Mouse (Mus musculus): ENCODE measurements around the gene Olfr1396.
"Not testable (repeated sequence)": the region's sequence is repeated elsewhere in the genome, so short reads cannot be mapped to it uniquely, and the experiment has no call there.

The Olfr1396 gene

GRCm38 (mm10) chr11:49091171-49091570, 23.5 kb downstream of the Olfr1396 start:
- in situ Hi-C loops (cut with MboI, MseI): loop anchor here (25.0 kb wide), 1 partner anchor 1846 kb away; the partner anchor contains the start of genes 4933414I15Rik and Zfp354b

GRCm38 (mm10) chr11:49090551-49090950, 24.1 kb downstream of the Olfr1396 start:
- in situ Hi-C loops (cut with MboI, MseI): loop anchor here (25.0 kb wide), 1 partner anchor 1847 kb away; the partner anchor contains the start of genes 4933414I15Rik and Zfp354b

GRCm38 (mm10) chr11:49089735-49090507, 24.8 kb downstream of the Olfr1396 start:
- in situ Hi-C loops (cut with MboI, MseI): loop anchor here (10.0 to 25.0 kb wide), 2 partner anchors 105 to 1847 kb away; partner anchors contain the start of genes 4933414I15Rik and Zfp354b

GRCm38 (mm10) chr11:49088990-49089652, 25.6 kb downstream of the Olfr1396 start:
- in situ Hi-C loops (cut with MboI, MseI): loop anchor here (10.0 to 25.0 kb wide), 2 partner anchors 104 to 1848 kb away; partner anchors contain the start of genes 4933414I15Rik and Zfp354b

DNA sequence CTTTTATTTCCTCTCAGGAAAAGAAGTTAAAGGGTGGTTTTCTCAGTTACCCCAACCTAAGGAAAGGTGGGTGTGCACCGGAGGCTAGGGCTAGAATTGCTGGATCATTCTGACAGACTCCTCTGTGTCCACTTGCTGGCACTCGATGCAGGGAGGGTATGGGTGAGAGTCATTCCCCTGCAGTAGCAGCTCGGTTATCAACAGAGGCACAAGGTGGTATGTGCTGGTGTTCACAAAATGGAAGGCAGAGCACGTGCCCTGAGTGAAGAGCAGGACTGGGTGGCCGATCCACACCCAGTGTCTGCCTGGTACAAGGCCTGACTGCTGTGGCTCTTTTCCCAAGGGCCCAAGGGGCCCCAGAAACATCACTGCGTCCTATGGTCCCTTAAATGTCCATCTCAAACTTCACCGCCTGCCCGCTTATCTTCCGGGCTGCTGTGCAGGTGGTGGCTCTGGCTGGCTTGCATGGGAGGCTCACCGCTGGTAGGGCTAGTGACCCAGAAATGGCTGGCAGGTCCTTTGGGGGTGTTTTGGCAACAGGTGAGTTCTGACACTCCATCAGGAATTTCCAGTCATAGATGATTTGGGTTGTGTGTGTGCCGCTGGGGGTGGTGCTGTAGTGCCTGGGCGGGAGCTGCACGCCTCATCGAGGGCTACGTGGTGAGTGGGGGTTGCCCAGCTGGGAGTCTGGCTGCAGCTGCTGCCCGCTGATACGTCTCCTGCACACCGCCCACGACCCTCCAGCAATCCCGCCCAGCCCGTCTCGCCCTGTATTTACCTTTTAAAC, 26.7 kb downstream of the Olfr1396 start:
- in situ Hi-C loops (cut with MboI, MseI): loop anchor here (10.0 to 25.0 kb wide), 2 partner anchors 103 to 1849 kb away; partner anchors contain the start of genes 4933414I15Rik and Zfp354b

GRCm38 (mm10) chr11:49086858-49087361, 27.8 kb downstream of the Olfr1396 start:
- in situ Hi-C loops (cut with MboI, MseI): loop anchor here (10.0 to 25.0 kb wide), 2 partner anchors 102 to 1850 kb away; partner anchors contain the start of genes 4933414I15Rik and Zfp354b

- in situ Hi-C loops (cut with MboI, MseI): loop anchor here (10.0 to 25.0 kb wide), 2 partner anchors 100 to 1852 kb away; partner anchors contain the start of genes 4933414I15Rik and Zfp354b
These were observed 29.8 kb downstream of the Olfr1396 start for GRCm38 (mm10) chr11:49084875-49085274.

DNA sequence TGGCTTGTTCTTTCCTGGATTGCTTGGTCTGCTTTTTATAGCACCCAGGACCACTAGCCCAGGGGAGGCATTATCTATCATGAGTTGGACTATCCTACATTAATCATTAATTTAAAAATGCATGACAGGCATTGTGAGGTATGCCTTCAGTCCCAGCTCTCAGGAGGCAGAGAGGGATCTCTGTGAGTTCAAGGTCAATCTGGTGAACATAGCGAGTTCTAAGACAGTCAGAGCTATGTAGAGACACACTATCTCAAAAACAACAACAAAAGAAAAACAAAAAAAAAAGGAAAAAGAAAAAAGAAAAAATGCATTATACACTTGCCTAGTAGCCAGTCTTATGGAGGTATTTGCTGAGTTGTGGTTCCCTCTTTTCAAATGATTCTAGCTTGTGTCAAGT, 30.3 kb downstream of the Olfr1396 start:
- in situ Hi-C loops (cut with MboI, MseI): loop anchor here (10.0 to 25.0 kb wide), 2 partner anchors 100 to 1853 kb away; partner anchors contain the start of genes 4933414I15Rik and Zfp354b

GRCm38 (mm10) chr11:49083808-49084207, 30.9 kb downstream of the Olfr1396 start:
- in situ Hi-C loops (cut with MboI, MseI): loop anchor here (10.0 to 25.0 kb wide), 2 partner anchors 99 to 1853 kb away; partner anchors contain the start of genes 4933414I15Rik and Zfp354b

DNA sequence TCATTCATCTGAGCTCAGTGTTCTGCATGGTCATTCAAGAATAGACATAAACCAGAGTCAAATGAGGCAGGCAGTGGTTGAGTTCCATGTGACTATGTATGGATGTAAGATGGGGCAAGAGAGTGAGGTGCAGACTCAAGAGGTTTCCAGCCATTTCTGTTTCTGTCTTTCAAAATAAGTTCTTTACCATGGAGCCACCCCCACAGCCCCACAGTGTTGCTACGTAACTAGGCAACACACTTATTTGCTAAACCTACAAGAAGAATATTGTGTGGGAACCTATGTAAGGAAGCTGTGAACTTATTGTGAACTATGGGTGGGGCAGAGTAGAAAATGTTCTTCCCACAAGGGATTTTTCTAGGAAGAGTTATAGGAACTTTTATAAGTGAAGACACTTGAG, 31.5 kb downstream of the Olfr1396 start:
- in situ Hi-C loops (cut with MboI, MseI): loop anchor here (10.0 to 25.0 kb wide), 2 partner anchors 98 to 1854 kb away; partner anchors contain the start of genes 4933414I15Rik and Zfp354b

- in situ Hi-C loops (cut with MboI, MseI): loop anchor here (10.0 to 25.0 kb wide), 2 partner anchors 97 to 1855 kb away; partner anchors contain the start of genes 4933414I15Rik and Zfp354b
These were observed 32.8 kb downstream of the Olfr1396 start for GRCm38 (mm10) chr11:49081886-49082285.

- in situ Hi-C loops (cut with MboI, MseI): loop anchor here (10.0 to 25.0 kb wide), 2 partner anchors 97 to 1856 kb away; partner anchors contain the start of genes 4933414I15Rik and Zfp354b
These were observed 33.3 kb downstream of the Olfr1396 start for GRCm38 (mm10) chr11:49081356-49081755.

GRCm38 (mm10) chr11:49080636-49081035, 34.0 kb downstream of the Olfr1396 start:
- in situ Hi-C loops (cut with MboI, MseI): loop anchor here (10.0 to 25.0 kb wide), 2 partner anchors 96 to 1857 kb away; partner anchors contain the start of genes 4933414I15Rik and Zfp354b

GRCm38 (mm10) chr11:49078719-49079118, 36.0 kb downstream of the Olfr1396 start:
- in situ Hi-C loops (cut with MboI, MseI): loop anchor here (25.0 kb wide), 1 partner anchor 1859 kb away; the partner anchor contains the start of genes 4933414I15Rik and Zfp354b

DNA sequence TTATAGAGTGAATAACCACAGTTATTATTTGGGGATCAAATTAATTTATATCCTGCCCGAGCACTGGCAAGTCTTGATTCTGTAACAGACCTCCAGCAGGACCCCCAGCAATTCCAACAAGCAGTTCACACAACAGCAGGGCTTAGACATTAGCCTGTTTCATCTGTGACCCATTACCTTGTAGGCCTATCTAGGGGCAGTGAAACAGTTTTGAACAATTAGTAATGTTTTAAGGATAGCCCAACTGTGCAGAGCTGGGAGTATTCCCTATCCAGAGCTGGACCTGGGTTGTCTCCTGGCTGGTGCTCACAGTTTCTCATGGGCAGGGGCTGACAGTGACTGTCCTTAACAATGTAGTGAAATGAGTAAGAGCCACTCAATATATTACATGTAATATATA, 37.7 kb downstream of the Olfr1396 start:
- in situ Hi-C loops (cut with MboI, MseI): loop anchor here (25.0 kb wide), 1 partner anchor 1860 kb away; the partner anchor contains the start of genes 4933414I15Rik and Zfp354b

DNA sequence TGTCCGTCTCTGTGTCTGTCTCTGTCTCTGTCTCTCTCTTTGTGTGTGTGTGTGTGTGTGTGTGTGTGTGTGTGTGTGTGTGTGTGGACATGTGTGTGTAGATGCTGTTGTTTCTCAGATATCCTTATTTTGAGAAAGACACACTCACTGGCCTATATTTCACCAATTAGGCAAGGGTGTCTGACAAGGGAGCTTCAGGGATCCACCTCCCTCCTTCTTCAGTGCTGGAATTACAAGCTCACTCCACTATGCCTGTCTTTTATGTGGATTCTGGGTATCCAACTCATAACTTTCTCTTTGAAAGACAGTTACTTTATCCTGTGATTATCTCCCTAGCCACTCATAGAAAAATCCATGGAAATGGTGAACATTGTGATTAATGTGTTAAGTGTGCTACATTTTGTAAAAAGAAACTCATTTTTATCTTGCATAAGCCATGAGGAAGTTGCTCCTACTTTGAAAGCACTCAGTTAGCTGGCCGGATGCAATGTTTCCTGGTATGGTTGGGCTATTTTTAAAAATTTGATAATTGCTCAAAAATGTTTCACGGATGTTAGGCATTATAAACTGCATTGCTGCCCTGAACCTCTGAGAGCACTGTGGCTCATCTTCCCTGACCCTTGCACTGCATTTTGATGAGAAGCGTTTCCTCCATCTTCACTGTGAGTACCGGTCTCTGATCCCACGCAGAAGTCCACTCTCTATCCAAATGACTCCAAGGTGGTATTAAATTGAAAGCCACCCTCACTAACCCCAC, 38.5 kb downstream of the Olfr1396 start, which contains the start of gene Ifi47:
Ifi47 (plus strand) TSS at position 587 of the 757 bp plus-strand sequence.
- in situ Hi-C loops (cut with MboI, MseI): loop anchor here (25.0 kb wide), 1 partner anchor 1861 kb away; the partner anchor contains the start of genes 4933414I15Rik and Zfp354b

GRCm38 (mm10) chr11:49068358-49068757, 46.3 kb downstream of the Olfr1396 start:
- in situ Hi-C loops (cut with MboI, MseI): no loop called here

DNA sequence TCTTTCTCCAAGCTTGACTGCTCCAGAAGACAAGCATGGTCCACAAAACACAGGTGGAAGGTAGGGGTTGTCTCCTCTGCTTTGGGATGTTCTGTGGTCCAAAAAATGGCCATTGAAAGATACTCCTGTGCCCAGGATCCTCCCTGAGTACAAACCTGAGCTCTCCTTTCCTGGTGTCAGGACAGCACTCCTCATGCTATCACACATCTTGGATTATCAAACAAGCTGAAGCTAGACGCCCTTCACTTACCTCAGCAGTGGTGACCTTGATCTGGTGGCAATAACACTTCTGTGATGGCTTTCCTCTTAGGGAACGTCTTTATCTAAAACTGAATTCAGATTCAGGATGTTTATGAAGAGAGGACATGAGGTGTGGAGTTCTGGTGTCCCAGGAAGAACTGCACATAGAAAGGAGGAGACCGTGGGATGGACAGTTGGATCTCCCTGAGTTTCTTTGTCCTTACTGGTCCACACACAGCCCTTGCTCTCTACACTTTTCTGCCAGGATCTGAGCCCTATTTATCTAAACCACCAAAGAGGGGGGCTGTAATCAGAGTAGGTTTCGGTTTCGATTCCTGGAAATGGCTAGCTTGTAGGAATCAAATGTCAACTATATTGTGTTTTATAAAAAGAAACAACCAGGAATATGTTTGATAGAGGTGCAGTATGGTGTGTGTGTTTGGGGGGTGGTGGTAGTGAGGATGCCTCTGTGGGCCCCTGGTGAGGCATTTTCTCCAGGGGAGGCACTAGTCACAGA, 50.8 kb downstream of the Olfr1396 start, which contains the start of gene Tgtp2:
Tgtp2 (minus strand) TSS at position 494 of the 757 bp plus-strand sequence.
- in situ Hi-C loops (cut with MboI, MseI): not testable (repeated sequence)

Measured in T-helper 2 cell (primary cell).